9 mouse cellular contexts compared by ENCODE assay signal in genomic region chr4:121003611-121004091, GRCm38 (mm10). TPM values are rescaled to one million over a fixed set of nuclear protein-coding genes. Genes with fewer than 3 reads are reported as not detected.
DNase-seq lines count a peak whose midpoint lies in the region; ATAC-seq lines count a peak whose summit lies in the region.
"Had no signal": no experiment of that assay in that cellular context is flagged by ENCODE, and none has a peak within 500 bp of the region (broad histone marks: within the 10 kb centered on the region; RNA-seq: fewer than 3 reads in every experiment).

No protein-coding gene starts in this region.

- peak; percentile 63 for ATAC-seq in kidney, embryonic 15.5 days (replicated peaks; ENCODE audit: low FRiP score)
- peak; percentile 82 for ATAC-seq in hindbrain, embryonic 14.5 days (ENCODE audit: low FRiP score)
- ATAC-seq in midbrain, embryonic 15.5 days (replicated peaks) = peak; percentile 80
- ATAC-seq in inflammation-experienced regulatory T-cells, adult 6 months = no peak

- no peak overlapping the region for H3K4me3 ChIP-seq in kidney, embryonic 15.5 days (replicated peaks)
- no peak overlapping the region for H3K4me3 ChIP-seq in hindbrain, embryonic 14.5 days (replicated peaks; ENCODE audit: low read length)
- no peak overlapping the region for H3K4me3 ChIP-seq in midbrain, embryonic 15.5 days

- peak overlapping the region; percentile 66 for H3K27ac ChIP-seq in kidney, embryonic 15.5 days
- peak overlapping the region; percentile 89 for H3K27ac ChIP-seq in hindbrain, embryonic 14.5 days
- H3K27ac ChIP-seq in midbrain, embryonic 15.5 days = peak overlapping the region; percentile 81

- H3K36me3 ChIP-seq in kidney, embryonic 15.5 days = no peaks in the 10 kb centered on the region
- no peaks in the 10 kb centered on the region for H3K36me3 ChIP-seq in hindbrain, embryonic 14.5 days (replicated peaks; ENCODE audit: control insufficient read depth, insufficient read depth)
- H3K36me3 ChIP-seq in midbrain, embryonic 15.5 days (replicated peaks) = no peaks in the 10 kb centered on the region

- H3K4me2 ChIP-seq in kidney, embryonic 15.5 days = 0 out of 2 replicates have a peak overlapping the region, but pooled peaks have one; percentile 9
- peak overlapping the region; percentile 35 for H3K4me2 ChIP-seq in hindbrain, embryonic 14.5 days (replicated peaks)
- peak overlapping the region; percentile 21 for H3K4me2 ChIP-seq in midbrain, embryonic 15.5 days

- H3K27me3 ChIP-seq in kidney, embryonic 15.5 days = no peaks in the 10 kb centered on the region
- H3K27me3 ChIP-seq in hindbrain, embryonic 14.5 days (ENCODE audit: control insufficient read depth, insufficient read depth, low read length) = no peaks in the 10 kb centered on the region
- H3K27me3 ChIP-seq in midbrain, embryonic 15.5 days (replicated peaks) = no peaks in the 10 kb centered on the region

- DNase-seq in kidney, adult 18-20 months = no peak
- peak; percentile 66 for DNase-seq in embryo, embryonic 10.5 days (ENCODE audit: low spot score)
- peak; percentile 74 for DNase-seq in hindbrain, embryonic 14.5 days (ENCODE audit: low spot score)
- no peak for DNase-seq in spleen, postnatal 4 days (ENCODE audit: low spot score in 2 of 2)
- DNase-seq in spleen, postnatal 10 days (ENCODE audit: low spot score in 2 of 2) = no peak
- DNase-seq: cerebellum, adult 9-10 months had no signal

- H3K9ac ChIP-seq in kidney, embryonic 15.5 days = no peak overlapping the region
- no peak overlapping the region for H3K9ac ChIP-seq in hindbrain, embryonic 14.5 days
- no peak overlapping the region for H3K9ac ChIP-seq in midbrain, embryonic 15.5 days

- H3K4me1 ChIP-seq in kidney, embryonic 15.5 days = peaks cover 42% of the 10 kb centered on the region
- peaks cover 38% of the 10 kb centered on the region for H3K4me1 ChIP-seq in hindbrain, embryonic 14.5 days (replicated peaks; ENCODE audit: control insufficient read depth, insufficient read depth, low read length)
- peaks cover 32% of the 10 kb centered on the region for H3K4me1 ChIP-seq in midbrain, embryonic 15.5 days

- no peaks in the 10 kb centered on the region for H3K9me3 ChIP-seq in kidney, embryonic 15.5 days (replicated peaks)
- no peaks in the 10 kb centered on the region for H3K9me3 ChIP-seq in hindbrain, embryonic 14.5 days (ENCODE audit: control insufficient read depth, low read length)
- no peaks in the 10 kb centered on the region for H3K9me3 ChIP-seq in midbrain, embryonic 15.5 days

- 15% methylated on average over 3 of the region's 3 CpGs for WGBS in kidney, embryonic 15.5 days
- 12% methylated on average over 3 of the region's 3 CpGs for WGBS in hindbrain, embryonic 14.5 days
- 9% methylated on average over 3 of the region's 3 CpGs for WGBS in midbrain, embryonic 15.5 days

RNA-seq across cellular contexts. Expression of gene Smap2, which starts 13.4 kb away (rescaled TPM):
- 14.4 and 15.4 TPM in 2 replicates for polyA plus RNA-seq in kidney, embryonic 15.5 days (2015; fragmentation: Nextera tagmentation; extraction: Ambion mirVana)
- polyA plus RNA-seq in hindbrain, embryonic 14.5 days (2014; fragmentation: Nextera tagmentation; extraction: Ambion mirVana) = 57.3 and 61.4 TPM in 2 replicates
- polyA plus RNA-seq in midbrain, embryonic 15.5 days (2015; fragmentation: Nextera tagmentation; extraction: Ambion mirVana) = 45.1 and 46.6 TPM in 2 replicates
- 10 to 100 TPM; 39.3 to 42.2 (median 40.5) TPM for polyA plus RNA-seq in inflammation-experienced regulatory T-cells, adult 6 months (2017; shearing (Covaris generic))

RNA-seq across cellular contexts. Expression of gene Col9a2, which starts 35.5 kb away (rescaled TPM):
- polyA plus RNA-seq in kidney, embryonic 15.5 days (2015; fragmentation: Nextera tagmentation; extraction: Ambion mirVana) = 3.9 and 6.0 TPM in 2 replicates
- polyA plus RNA-seq in hindbrain, embryonic 14.5 days (2014; fragmentation: Nextera tagmentation; extraction: Ambion mirVana) = 17.0 and 17.1 TPM in 2 replicates
- polyA plus RNA-seq in midbrain, embryonic 15.5 days (2015; fragmentation: Nextera tagmentation; extraction: Ambion mirVana) = 18.2 and 19.4 TPM in 2 replicates
- not detected for polyA plus RNA-seq in inflammation-experienced regulatory T-cells, adult 6 months (2017; shearing (Covaris generic))

RNA-seq across cellular contexts. Expression of gene Zfp69, which starts 52.2 kb away (rescaled TPM):
- polyA plus RNA-seq in kidney, embryonic 15.5 days (2015; fragmentation: Nextera tagmentation; extraction: Ambion mirVana) = 9.2 and 11.1 TPM in 2 replicates
- polyA plus RNA-seq in hindbrain, embryonic 14.5 days (2014; fragmentation: Nextera tagmentation; extraction: Ambion mirVana) = 5.4 and 6.0 TPM in 2 replicates
- 7.9 and 8.5 TPM in 2 replicates for polyA plus RNA-seq in midbrain, embryonic 15.5 days (2015; fragmentation: Nextera tagmentation; extraction: Ambion mirVana)
- polyA plus RNA-seq in inflammation-experienced regulatory T-cells, adult 6 months (2017; shearing (Covaris generic)) = 1 to 10 TPM; 1.2 to 2.4 (median 1.8) TPM

Comparison
In these comparisons a context has a peak if more than half of its experiments do, and no peak if none do; other contexts are left out.
1. DNase-seq: peak in embryo, embryonic 10.5 days (single experiment) and hindbrain, embryonic 14.5 days (single experiment); none in kidney, adult 18-20 months (single experiment), spleen, postnatal 4 days (0 of 2) and spleen, postnatal 10 days (0 of 2).
2. Peak in every context shown above with its lines, with median percentiles within 50 percentile points of each other: H3K27ac ChIP-seq and H3K4me2 ChIP-seq.